Comparison of ENCODE assay signal across 8 mouse cellular contexts in genomic region chr14:105894971-105895873, GRCm38 (mm10). TPM values are rescaled to one million over a fixed set of nuclear protein-coding genes. Genes with fewer than 3 reads are reported as not detected.
A peak's percentile ranks its signal among the peaks of the same experiment; 100 is the strongest.
DNase-seq lines count a peak whose midpoint lies in the region; ATAC-seq and TF ChIP-seq lines count a peak whose summit lies in the region.

No protein-coding gene starts in this region.

- no peak for TF ChIP-seq CTCF in testis, adult 2 months (IDR thresholded peaks at IDR 0.05; ENCODE audit: control insufficient read depth, insufficient read depth, insufficient replicate concordance, low read depth, low read length)

- H3K36me3 ChIP-seq in embryonic facial prominence, embryonic 14.5 days (ENCODE audit: control insufficient read depth, insufficient read depth, low read length), result peaks cover 21% of the 10 kb centered on the region
- peaks cover 14% of the 10 kb centered on the region for H3K36me3 ChIP-seq in heart, embryonic 12.5 days
- H3K36me3 ChIP-seq in kidney, embryonic 15.5 days, result peaks cover 19% of the 10 kb centered on the region
- H3K36me3 ChIP-seq in liver, embryonic 11.5 days (ENCODE audit: control insufficient read depth, insufficient read depth, low read length), result peaks cover 6% of the 10 kb centered on the region; the same call in 1 of the 2 replicates
- no peaks in the 10 kb centered on the region for H3K36me3 ChIP-seq in testis, adult 2 months (ENCODE audit: control insufficient read depth, insufficient read depth, low read length)

- peak overlapping the region; percentile 77 for H3K4me3 ChIP-seq in embryonic facial prominence, embryonic 14.5 days (ENCODE audit: low read depth, low read length)
- peak overlapping the region; percentile 99 for H3K4me3 ChIP-seq in heart, embryonic 12.5 days
- H3K4me3 ChIP-seq in kidney, embryonic 15.5 days (replicated peaks), result peak overlapping the region; percentile 90
- peak overlapping the region; percentile 63 for H3K4me3 ChIP-seq in liver, embryonic 11.5 days (ENCODE audit: low read depth, low read length)
- H3K4me3 ChIP-seq in testis, adult 2 months (ENCODE audit: control insufficient read depth, low read depth, low read length), result peak overlapping the region; percentile 83

- TF ChIP-seq POLR2A in testis, adult 2 months (IDR thresholded peaks at IDR 0.05; ENCODE audit: control insufficient read depth, low read depth, low read length), result no peak

- 0% methylated on average over 36 of the region's 36 CpGs for WGBS in embryonic facial prominence, embryonic 14.5 days
- WGBS in heart, embryonic 12.5 days, result under 1% methylated on average over 36 of the region's 36 CpGs
- WGBS in kidney, embryonic 15.5 days, result under 1% methylated on average over 36 of the region's 36 CpGs
- under 1% methylated on average over 36 of the region's 36 CpGs for WGBS in liver, embryonic 11.5 days

- peaks cover 26% of the 10 kb centered on the region for H3K4me1 ChIP-seq in embryonic facial prominence, embryonic 14.5 days (ENCODE audit: control insufficient read depth, insufficient read depth, low read length)
- peaks cover 28% of the 10 kb centered on the region for H3K4me1 ChIP-seq in heart, embryonic 12.5 days (replicated peaks)
- peaks cover 37% of the 10 kb centered on the region for H3K4me1 ChIP-seq in kidney, embryonic 15.5 days
- H3K4me1 ChIP-seq in liver, embryonic 11.5 days (replicated peaks; ENCODE audit: control insufficient read depth, insufficient read depth, low read length), result no peaks in the 10 kb centered on the region; the same call in none of the 2 replicates
- H3K4me1 ChIP-seq in testis, adult 2 months (ENCODE audit: control insufficient read depth, insufficient read depth, low read length), result peaks cover 28% of the 10 kb centered on the region

- H3K9ac ChIP-seq in embryonic facial prominence, embryonic 14.5 days (ENCODE audit: low read depth, low read length), result peak overlapping the region; percentile 97
- peak overlapping the region; percentile 100 for H3K9ac ChIP-seq in heart, embryonic 12.5 days
- H3K9ac ChIP-seq in kidney, embryonic 15.5 days, result peak overlapping the region; percentile 96
- H3K9ac ChIP-seq in liver, embryonic 11.5 days (ENCODE audit: low read depth, low read length), result peak overlapping the region; percentile 79

- H3K27me3 ChIP-seq in embryonic facial prominence, embryonic 14.5 days (replicated peaks; ENCODE audit: control insufficient read depth, insufficient read depth, low read length), result no peaks in the 10 kb centered on the region
- no peaks in the 10 kb centered on the region for H3K27me3 ChIP-seq in heart, embryonic 12.5 days (replicated peaks)
- H3K27me3 ChIP-seq in kidney, embryonic 15.5 days, result no peaks in the 10 kb centered on the region
- H3K27me3 ChIP-seq in liver, embryonic 11.5 days (replicated peaks; ENCODE audit: control insufficient read depth, insufficient read depth, low read length), result peaks cover 2% of the 10 kb centered on the region; the same call in 1 of the 2 replicates
- H3K27me3 ChIP-seq in testis, adult 2 months (ENCODE audit: control insufficient read depth, insufficient read depth, low read length), result no peaks in the 10 kb centered on the region

- peak overlapping the region; percentile 99 for H3K27ac ChIP-seq in embryonic facial prominence, embryonic 14.5 days (replicated peaks; ENCODE audit: low read depth, low read length)
- peak overlapping the region; percentile 100 for H3K27ac ChIP-seq in heart, embryonic 12.5 days (ENCODE audit: poor library complexity, severe bottlenecking)
- H3K27ac ChIP-seq in kidney, embryonic 15.5 days, result peak overlapping the region; percentile 99
- peak overlapping the region; percentile 48; the same call in 1 of the 2 replicates for H3K27ac ChIP-seq in liver, embryonic 11.5 days (ENCODE audit: low read depth, low read length)
- no peak overlapping the region; the same call in 1 of the 2 replicates for H3K27ac ChIP-seq in testis, adult 2 months (ENCODE audit: control insufficient read depth, insufficient read depth, low read depth, low read length)

- H3K4me2 ChIP-seq in embryonic facial prominence, embryonic 14.5 days (ENCODE audit: low read depth, low read length), result peak overlapping the region; percentile 98
- H3K4me2 ChIP-seq in heart, embryonic 12.5 days, result peak overlapping the region; percentile 78
- H3K4me2 ChIP-seq in kidney, embryonic 15.5 days, result peak overlapping the region; percentile 91
- peak overlapping the region; percentile 89 for H3K4me2 ChIP-seq in liver, embryonic 11.5 days

- ATAC-seq in embryonic facial prominence, embryonic 14.5 days (ENCODE audit: low read depth), result no peak
- peak; percentile 23 for ATAC-seq in heart, embryonic 12.5 days (ENCODE audit: insufficient number of reproducible peaks, low FRiP score)
- no peak for ATAC-seq in kidney, embryonic 15.5 days (replicated peaks; ENCODE audit: low FRiP score)
- ATAC-seq in liver, embryonic 11.5 days (replicated peaks; ENCODE audit: low FRiP score), result no peak

- H3K9me3 ChIP-seq in embryonic facial prominence, embryonic 14.5 days (ENCODE audit: control insufficient read depth, low read length), result no peaks in the 10 kb centered on the region
- no peaks in the 10 kb centered on the region for H3K9me3 ChIP-seq in heart, embryonic 12.5 days (replicated peaks)
- no peaks in the 10 kb centered on the region for H3K9me3 ChIP-seq in kidney, embryonic 15.5 days (replicated peaks)
- no peaks in the 10 kb centered on the region for H3K9me3 ChIP-seq in liver, embryonic 11.5 days (ENCODE audit: control insufficient read depth, low read length)

- DNase-seq in 3T3-L1 (ENCODE audit: low read depth, low spot score), result peak; percentile 65
- peak; percentile 64 for DNase-seq in adrenal gland, postnatal 25 days
- DNase-seq in embryonic facial prominence, embryonic 14.5 days (ENCODE audit: low spot score), result peak; percentile 86
- peak; percentile 68 for DNase-seq in liver, embryonic 11.5 days (ENCODE audit: low spot score)
- peak; percentile 64 to 72 for DNase-seq in natural killer cell, adult 2 months (ENCODE audit: low spot score in 2 of 2)

RNA-seq across cellular contexts. Expression of gene Spry2, which starts 1.4 kb away (rescaled TPM):
- total RNA-seq in adrenal gland, postnatal 25 days (2021), result 33.7 and 43.4 TPM in 2 replicates
- polyA plus RNA-seq in embryonic facial prominence, embryonic 14.5 days (2014; fragmentation: Nextera tagmentation; extraction: Ambion mirVana), result 53.9 and 65.2 TPM in 2 replicates
- 61.1 and 61.8 TPM in 2 replicates for polyA plus RNA-seq in heart, embryonic 12.5 days (2016; fragmentation: Nextera tagmentation; extraction: Ambion mirVana)
- 56.2 and 61.9 TPM in 2 replicates for polyA plus RNA-seq in kidney, embryonic 15.5 days (2015; fragmentation: Nextera tagmentation; extraction: Ambion mirVana)
- 13.5 and 15.3 TPM in 2 replicates for polyA plus RNA-seq in liver, embryonic 11.5 days (2014; fragmentation: Nextera tagmentation; extraction: Ambion mirVana)
- polyA plus RNA-seq in testis, adult 2 months (2012; rRNA removed), result 1.1 and 1.3 TPM in 2 replicates
